Mouse (Mus musculus) central nervous system, embryonic 14 days (tissue): ENCODE data around the gene Csf1. TPM values are rescaled to one million over a fixed set of nuclear protein-coding genes. Genes with fewer than 3 reads are reported as not detected.

Experiments used
- polyA plus RNA-seq: library from polyadenylated mRNA; depleted of rRNA; stranded (reverse); fragments of >200 nt; gene quantifications from 2 replicates; pipeline ENCODE4 v1.2.3, GENCODE M21; 2012; rRNA removed

Csf1 gene
- 8.8 and 12.0 TPM in 2 replicates for polyA plus RNA-seq

DNA sequence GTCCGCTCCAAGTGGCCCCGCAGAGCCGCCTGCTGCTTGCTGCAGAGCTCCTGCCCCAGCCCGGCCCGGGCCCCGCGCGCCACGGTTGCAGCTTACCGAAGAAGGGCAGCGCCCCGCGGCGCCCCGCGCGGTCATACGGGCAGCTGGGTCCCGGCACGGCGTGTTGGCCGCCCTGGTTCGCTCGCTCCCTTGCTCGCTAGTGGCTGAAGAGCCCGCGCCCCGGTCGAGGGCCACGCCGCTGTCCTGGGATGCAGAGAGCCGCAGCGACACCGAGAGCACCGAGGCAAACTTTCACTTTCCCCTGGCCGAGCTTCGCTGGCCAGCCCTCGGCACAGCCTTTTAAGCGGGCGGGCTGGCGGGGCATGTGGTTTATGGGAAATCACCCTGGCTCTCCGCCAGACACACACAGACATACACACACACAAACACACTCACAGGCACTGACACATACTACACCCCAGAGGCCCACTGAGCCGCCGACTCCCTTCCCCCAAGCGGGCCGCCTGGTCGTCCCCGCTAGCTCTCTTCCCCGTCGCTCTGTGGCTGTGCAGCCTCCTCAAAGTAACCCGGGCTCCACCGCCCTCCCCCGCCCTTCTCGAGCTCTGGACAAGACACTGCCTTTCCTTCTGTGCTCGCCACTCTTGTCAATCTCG lies at the start of gene Csf1:
Gene Csf1 (minus strand): TSS at position 541 of the 653 bp plus-strand sequence.

GRCm38 (mm10) chr3:107695948-107696881 lies 64.1 kb downstream of the Csf1 start, which contains the start of gene Ahcyl1:
TSS of gene Ahcyl1 (minus strand) at chr3:107696560.

Other genes starting within 250 kb of the Csf1 start
- 28.2 and 31.8 TPM in 2 replicates for gene Slc6a17, start 242.5 kb downstream of the Csf1 start, polyA plus RNA-seq
- gene Ubl4b, start 205.4 kb downstream of the Csf1 start, polyA plus RNA-seq, result 0.10 TPM in 2 replicates
- 1.6 and 1.9 TPM in 2 replicates for gene Alx3, start 165.4 kb downstream of the Csf1 start, polyA plus RNA-seq
- gene Gm10961, start 129.1 kb downstream of the Csf1 start, polyA plus RNA-seq, result not detected in 2 replicates
- gene Strip1, start 128.8 kb downstream of the Csf1 start, polyA plus RNA-seq, result 179 and 196 TPM in 2 replicates
- gene Ahcyl1, start 63.9 kb downstream of the Csf1 start, polyA plus RNA-seq, result 177 and 191 TPM in 2 replicates
- gene Eps8l3, start 116.8 kb upstream of the Csf1 start, polyA plus RNA-seq, result 0.02 and 0.04 TPM in 2 replicates
- 168 and 169 TPM in 2 replicates for gene Gstm5, start 135.4 kb upstream of the Csf1 start, polyA plus RNA-seq
- 56.6 and 73.7 TPM in 2 replicates for gene Gstm7, start 171.3 kb upstream of the Csf1 start, polyA plus RNA-seq
- gene Gstm6, start 183.3 kb upstream of the Csf1 start, polyA plus RNA-seq, result 7.6 and 7.7 TPM in 2 replicates
- not detected in 2 replicates for gene Gstm3, start 208.8 kb upstream of the Csf1 start, polyA plus RNA-seq
- gene Gstm2, start 226.0 kb upstream of the Csf1 start, polyA plus RNA-seq, result 7.4 and 14.7 TPM in 2 replicates